Mouse (Mus musculus) myocyte (in vitro differentiated cells): ENCODE results near the gene Rbms3.

Experiments
- CEBPB ChIP-seq: IDR thresholded peaks from 2 replicates; pipeline ENCODE4 v1.6.1; 2011; ENCODE audit warnings: mild to moderate bottlenecking, moderate library complexity; ENCODE audit not compliant: poor library complexity, insufficient read depth, severe bottlenecking
- POLR2A ChIP-seq: IDR thresholded peaks from one replicate; pipeline ENCODE4 v1.6.1; 2011; ENCODE audit warnings: low read depth, mild to moderate bottlenecking, control low read depth, moderate library complexity; ENCODE audit not compliant: insufficient read length
- POLR2AphosphoS2 ChIP-seq: IDR thresholded peaks from one replicate; pipeline ENCODE4 v1.6.1; 2011; ENCODE audit warnings: low read depth, control low read depth; ENCODE audit not compliant: insufficient read length
- REST ChIP-seq: IDR thresholded peaks from one replicate; pipeline ENCODE4 v1.6.1; 2011; ENCODE audit warnings: mild to moderate bottlenecking, control low read depth, moderate library complexity; ENCODE audit not compliant: insufficient read depth, insufficient read length
- TCF12 ChIP-seq: IDR thresholded peaks from one replicate; pipeline ENCODE4 v1.6.1; 2011; ENCODE audit warnings: mild to moderate bottlenecking, control low read depth; ENCODE audit not compliant: poor library complexity, insufficient read depth, severe bottlenecking
- USF1 ChIP-seq: IDR thresholded peaks from one replicate; pipeline ENCODE4 v1.6.1; 2011; ENCODE audit warnings: low read depth, mild to moderate bottlenecking, control low read depth, moderate library complexity

GRCm38 (mm10) chr9:117654626-117655025, 24.9 kb upstream of the Rbms3 start:
- TF ChIP-seq CEBPB = no peak
- TF ChIP-seq POLR2A = no peak
- TF ChIP-seq TCF12 = no peak
- TF ChIP-seq REST = no peak
- TF ChIP-seq POLR2AphosphoS2 = no peak
- TF ChIP-seq USF1 = no peak
